ENCODE assay signal across 20 mouse cellular contexts in the genomic region with DNA sequence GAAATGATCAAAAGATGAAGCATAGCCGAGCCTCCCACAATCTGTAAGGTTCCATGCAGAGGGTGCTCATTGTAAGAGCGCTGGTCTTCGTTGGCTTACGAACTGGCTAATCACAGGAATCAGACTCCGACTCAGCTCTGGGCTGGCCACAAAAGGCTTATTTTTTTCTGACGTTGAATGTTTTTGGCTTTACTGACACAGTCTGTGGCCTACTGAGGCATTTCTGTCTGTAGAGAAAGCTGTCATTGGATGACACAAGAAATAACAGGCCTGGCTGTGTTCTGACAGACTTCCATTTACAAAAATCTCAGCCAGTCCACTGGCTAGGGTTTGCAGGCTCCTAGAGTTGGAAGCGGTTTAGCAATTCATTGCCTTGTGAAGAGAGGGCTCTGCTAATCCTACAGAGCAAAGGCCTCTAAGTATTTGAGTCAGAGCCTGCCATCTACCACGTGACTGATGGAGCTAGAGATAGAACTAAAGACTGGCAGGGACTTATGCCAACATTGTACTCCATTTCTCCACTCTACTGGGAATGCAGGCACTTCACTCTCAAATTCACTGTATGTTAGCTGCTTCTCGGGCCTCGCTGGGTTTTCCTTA. TPM values are rescaled to one million over a fixed set of nuclear protein-coding genes. Genes with fewer than 3 reads are reported as not detected.
DNase-seq lines count a peak whose midpoint lies in the region; ATAC-seq and TF ChIP-seq lines count a peak whose summit lies in the region.
"Had no signal": no experiment of that assay in that cellular context is flagged by ENCODE, and none has a peak within 500 bp of the region (broad histone marks: within the 10 kb centered on the region; RNA-seq: fewer than 3 reads in every experiment).

No protein-coding gene starts in this region.

- 78% methylated on average over 10 of the region's 10 CpGs for WGBS in heart, embryonic 11.5 days (ENCODE audit: insufficient replicate concordance)
- WGBS in midbrain, embryonic 14.5 days, result 74% methylated on average over 10 of the region's 10 CpGs
- WGBS in midbrain, embryonic 13.5 days, result 74% methylated on average over 10 of the region's 10 CpGs

- no peak for TF ChIP-seq POLR2A in brain, embryonic 14.5 days (IDR thresholded peaks at IDR 0.05; ENCODE audit: borderline replicate concordance, extremely low read depth, insufficient read depth, insufficient read length, poor library complexity, severe bottlenecking)

- ATAC-seq in heart, embryonic 11.5 days (replicated peaks; ENCODE audit: insufficient number of reproducible peaks, low FRiP score, low TSS enrichment), result no peak
- no peak for ATAC-seq in midbrain, embryonic 14.5 days (ENCODE audit: low FRiP score, low TSS enrichment)
- ATAC-seq in midbrain, embryonic 13.5 days, result no peak; the same call in 1 of the 2 replicates
- ATAC-seq: forebrain, embryonic 15.5 days; hindbrain, embryonic 16.5 days; intestine, embryonic 16.5 days had no signal

- peaks cover 6% of the 10 kb centered on the region for H3K4me1 ChIP-seq in heart, embryonic 11.5 days (ENCODE audit: control insufficient read depth, insufficient read depth, low read length)
- H3K4me1 ChIP-seq in midbrain, embryonic 14.5 days (ENCODE audit: control insufficient read depth, insufficient read depth, low read length), result no peaks in the 10 kb centered on the region
- no peaks in the 10 kb centered on the region for H3K4me1 ChIP-seq in midbrain, embryonic 13.5 days (replicated peaks)
- H3K4me1 ChIP-seq: forebrain, embryonic 15.5 days; liver, embryonic 15.5 days; megakaryocyte, embryonic 14.5 days; neural tube, embryonic 15.5 days; stomach, embryonic 15.5 days had no signal

- no peaks in the 10 kb centered on the region for H3K36me3 ChIP-seq in heart, embryonic 11.5 days (ENCODE audit: control insufficient read depth, insufficient read depth, low read length)
- H3K36me3 ChIP-seq in midbrain, embryonic 14.5 days (ENCODE audit: control insufficient read depth, insufficient read depth, low read length), result no peaks in the 10 kb centered on the region; the same call in 1 of the 2 replicates
- H3K36me3 ChIP-seq in midbrain, embryonic 13.5 days, result no peaks in the 10 kb centered on the region
- H3K36me3 ChIP-seq: forebrain, embryonic 15.5 days; limb, embryonic 15.5 days; liver, embryonic 15.5 days; neural tube, embryonic 15.5 days; stomach, embryonic 15.5 days had no signal

- no peak for TF ChIP-seq CTCF in brain, embryonic 14.5 days (IDR thresholded peaks at IDR 0.05; ENCODE audit: borderline replicate concordance, extremely low read depth, insufficient read depth, insufficient read length)

- H3K27me3 ChIP-seq in heart, embryonic 11.5 days (ENCODE audit: control insufficient read depth, insufficient read depth, low read length), result no peaks in the 10 kb centered on the region
- no peaks in the 10 kb centered on the region for H3K27me3 ChIP-seq in midbrain, embryonic 14.5 days (ENCODE audit: control insufficient read depth, insufficient read depth, low read length)
- no peaks in the 10 kb centered on the region for H3K27me3 ChIP-seq in midbrain, embryonic 13.5 days
- H3K27me3 ChIP-seq: forebrain, embryonic 15.5 days; limb, embryonic 15.5 days; liver, embryonic 15.5 days; neural tube, embryonic 15.5 days; stomach, embryonic 15.5 days had no signal

- no peaks in the 10 kb centered on the region for H3K9me3 ChIP-seq in heart, embryonic 11.5 days (replicated peaks; ENCODE audit: control insufficient read depth, low read length)
- H3K9me3 ChIP-seq in midbrain, embryonic 14.5 days (ENCODE audit: control insufficient read depth, low read length), result no peaks in the 10 kb centered on the region
- H3K9me3 ChIP-seq in midbrain, embryonic 13.5 days, result no peaks in the 10 kb centered on the region
- H3K9me3 ChIP-seq: forebrain, embryonic 15.5 days; limb, embryonic 15.5 days; liver, embryonic 15.5 days; megakaryocyte, embryonic 14.5 days; neural tube, embryonic 15.5 days; stomach, embryonic 15.5 days had no signal

- no peak overlapping the region for H3K4me3 ChIP-seq in heart, embryonic 11.5 days (ENCODE audit: low read depth, low read length)
- no peak overlapping the region for H3K4me3 ChIP-seq in midbrain, embryonic 14.5 days (replicated peaks; ENCODE audit: low read depth, low read length)
- H3K4me3 ChIP-seq in midbrain, embryonic 13.5 days (replicated peaks), result no peak overlapping the region
- H3K4me3 ChIP-seq: forebrain, embryonic 15.5 days; limb, embryonic 15.5 days; liver, embryonic 15.5 days; megakaryocyte, embryonic 14.5 days; neural tube, embryonic 15.5 days; stomach, embryonic 15.5 days had no signal

- peak; percentile 70 for DNase-seq in heart, adult 11 months
- peak; percentile 29 for DNase-seq in midbrain, embryonic 14.5 days
- DNase-seq in brain, embryonic 14.5 days (ENCODE audit: low read depth), result peak; percentile 41
- DNase-seq in telencephalon, adult 2 months (ENCODE audit: low read depth, low spot score), result peak; percentile 32
- DNase-seq in spleen, postnatal 14 days (ENCODE audit: low spot score in 2 of 2), result no peak
- no peak for DNase-seq in cerebellum, adult 11-12 months
- DNase-seq: cerebellum, adult 9-10 months; heart, adult 18-20 months; lung, postnatal 14 days; right cerebral cortex, postnatal 14 days had no signal

- H3K9ac ChIP-seq in heart, embryonic 11.5 days (ENCODE audit: low read depth, low read length), result no peak overlapping the region
- no peak overlapping the region for H3K9ac ChIP-seq in midbrain, embryonic 14.5 days (replicated peaks; ENCODE audit: low read length)
- no peak overlapping the region for H3K9ac ChIP-seq in midbrain, embryonic 13.5 days (replicated peaks)
- H3K9ac ChIP-seq: forebrain, embryonic 15.5 days; limb, embryonic 15.5 days; liver, embryonic 15.5 days; neural tube, embryonic 15.5 days; stomach, embryonic 15.5 days had no signal

- H3K27ac ChIP-seq in heart, embryonic 11.5 days (ENCODE audit: low read depth, low read length), result no peak overlapping the region
- H3K27ac ChIP-seq in midbrain, embryonic 14.5 days (replicated peaks; ENCODE audit: low read depth, low read length), result 0 out of 2 replicates have a peak overlapping the region, but pooled peaks have one; percentile 3
- H3K27ac ChIP-seq in midbrain, embryonic 13.5 days, result no peak overlapping the region
- H3K27ac ChIP-seq: forebrain, embryonic 15.5 days; limb, embryonic 15.5 days; liver, embryonic 15.5 days; neural tube, embryonic 15.5 days; stomach, embryonic 15.5 days had no signal

- no peak overlapping the region for H3K4me2 ChIP-seq in heart, embryonic 11.5 days
- H3K4me2 ChIP-seq in midbrain, embryonic 14.5 days (ENCODE audit: low read length), result no peak overlapping the region
- no peak overlapping the region for H3K4me2 ChIP-seq in midbrain, embryonic 13.5 days (replicated peaks)
- H3K4me2 ChIP-seq: forebrain, embryonic 15.5 days; limb, embryonic 15.5 days; liver, embryonic 15.5 days; neural tube, embryonic 15.5 days; stomach, embryonic 15.5 days had no signal

RNA-seq across cellular contexts. Expression of gene Sgk1, which starts 48.9 kb away (rescaled TPM):
- polyA plus RNA-seq in heart, embryonic 11.5 days (2014; fragmentation: Nextera tagmentation; extraction: Ambion mirVana), result 22.2 and 26.7 TPM in 2 replicates
- polyA plus RNA-seq in midbrain, embryonic 14.5 days (2014; fragmentation: Nextera tagmentation; extraction: Ambion mirVana), result 43.7 and 47.9 TPM in 2 replicates
- 35.9 and 36.7 TPM in 2 replicates for polyA plus RNA-seq in midbrain, embryonic 13.5 days (2015; fragmentation: Nextera tagmentation; extraction: Ambion mirVana)
- 19.7 and 30.3 TPM in 2 replicates for polyA plus RNA-seq in brain, embryonic 14.5 days (2012; rRNA removed)

Comparison
In these comparisons a context has a peak if more than half of its experiments do, and no peak if none do; other contexts are left out.
1. DNase-seq: peak in heart, adult 11 months (single experiment), midbrain, embryonic 14.5 days (single experiment), brain, embryonic 14.5 days (single experiment) and telencephalon, adult 2 months (single experiment); none in spleen, postnatal 14 days (0 of 2) and cerebellum, adult 11-12 months (single experiment).